10 mouse cellular contexts compared by ENCODE assay signal in genomic region chr11:50262020-50262419, GRCm38 (mm10). TPM values are rescaled to one million over a fixed set of nuclear protein-coding genes. Genes with fewer than 3 reads are reported as not detected.
A peak's percentile ranks its signal among the peaks of the same experiment; 100 is the strongest.
DNase-seq lines count a peak whose midpoint lies in the region; ATAC-seq and TF ChIP-seq lines count a peak whose summit lies in the region.
"Had no signal": no experiment of that assay in that cellular context is flagged by ENCODE, and none has a peak within 500 bp of the region (broad histone marks: within the 10 kb centered on the region; RNA-seq: fewer than 3 reads in every experiment).

No protein-coding gene starts in this region.

- no peaks in the 10 kb centered on the region for H3K4me1 ChIP-seq in forebrain, postnatal 0 days (ENCODE audit: insufficient read depth)
- H3K4me1 ChIP-seq in forebrain, embryonic 16.5 days (replicated peaks; ENCODE audit: control insufficient read depth, insufficient read depth, low read length): no peaks in the 10 kb centered on the region
- H3K4me1 ChIP-seq in lung, adult 2 months (ENCODE audit: control insufficient read depth, insufficient read depth, low read length): no peaks in the 10 kb centered on the region
- H3K4me1 ChIP-seq in small intestine, adult 2 months (ENCODE audit: control insufficient read depth, insufficient read depth, insufficient read length, low read length): no peaks in the 10 kb centered on the region; the same call in 1 of the 2 replicates
- H3K4me1 ChIP-seq in limb, embryonic 10.5 days: no peaks in the 10 kb centered on the region
- H3K4me1 ChIP-seq: embryonic facial prominence, embryonic 12.5 days; midbrain, embryonic 13.5 days had no signal

- H3K9ac ChIP-seq in forebrain, postnatal 0 days: no peak overlapping the region
- H3K9ac ChIP-seq in forebrain, embryonic 16.5 days (replicated peaks; ENCODE audit: low read depth, low read length): no peak overlapping the region
- H3K9ac ChIP-seq: embryonic facial prominence, embryonic 12.5 days; midbrain, embryonic 13.5 days had no signal

- H3K27ac ChIP-seq in forebrain, postnatal 0 days (ENCODE audit: low read depth, low read length): no peak overlapping the region
- H3K27ac ChIP-seq in forebrain, embryonic 16.5 days (ENCODE audit: low read length): no peak overlapping the region
- H3K27ac ChIP-seq in small intestine, adult 2 months (ENCODE audit: insufficient read depth, low read depth, low read length): no peak overlapping the region
- no peak overlapping the region for H3K27ac ChIP-seq in limb, embryonic 10.5 days
- H3K27ac ChIP-seq: embryonic facial prominence, embryonic 12.5 days; midbrain, embryonic 13.5 days had no signal

- TF ChIP-seq CTCF in forebrain, postnatal 0 days (IDR thresholded peaks at IDR 0.05; ENCODE audit: low read depth): peak; percentile 23; the same call in 1 of the 2 replicates
- TF ChIP-seq CTCF in lung, adult 2 months (IDR thresholded peaks at IDR 0.05; ENCODE audit: insufficient read depth, low read length): peak; percentile 62
- TF ChIP-seq CTCF in small intestine, adult 2 months (IDR thresholded peaks at IDR 0.05; ENCODE audit: extremely low read depth, insufficient read length, insufficient replicate concordance, low read depth, low read length): peak; percentile 33; the same call in 1 of the 2 replicates

- WGBS in forebrain, postnatal 0 days: 96% methylated on average over 4 of the region's 4 CpGs
- WGBS in forebrain, embryonic 16.5 days: 95% methylated on average over 4 of the region's 4 CpGs
- 68% methylated on average over 4 of the region's 4 CpGs for WGBS in lung, adult 2 months
- 62% methylated on average over 4 of the region's 4 CpGs for WGBS in small intestine, adult 2 months
- 97% methylated on average over 4 of the region's 4 CpGs for WGBS in limb, embryonic 10.5 days

- no peak for ATAC-seq in forebrain, postnatal 0 days
- ATAC-seq in forebrain, embryonic 16.5 days: no peak
- ATAC-seq: midbrain, embryonic 13.5 days had no signal

- H3K9me3 ChIP-seq in forebrain, postnatal 0 days (ENCODE audit: low read length): no peaks in the 10 kb centered on the region
- no peaks in the 10 kb centered on the region for H3K9me3 ChIP-seq in forebrain, embryonic 16.5 days (ENCODE audit: control insufficient read depth, low read length)
- no peaks in the 10 kb centered on the region for H3K9me3 ChIP-seq in limb, embryonic 10.5 days (replicated peaks)
- H3K9me3 ChIP-seq: embryonic facial prominence, embryonic 12.5 days; midbrain, embryonic 13.5 days had no signal

- H3K27me3 ChIP-seq in forebrain, postnatal 0 days (ENCODE audit: insufficient read depth, low read length): no peaks in the 10 kb centered on the region
- no peaks in the 10 kb centered on the region for H3K27me3 ChIP-seq in forebrain, embryonic 16.5 days (replicated peaks; ENCODE audit: control insufficient read depth, insufficient read depth, low read length)
- no peaks in the 10 kb centered on the region for H3K27me3 ChIP-seq in small intestine, adult 2 months (ENCODE audit: control insufficient read depth, insufficient read depth, low read length)
- no peaks in the 10 kb centered on the region for H3K27me3 ChIP-seq in limb, embryonic 10.5 days (ENCODE audit: low read depth, poor library complexity, severe bottlenecking)
- H3K27me3 ChIP-seq: embryonic facial prominence, embryonic 12.5 days; midbrain, embryonic 13.5 days had no signal

- no peak overlapping the region for H3K4me2 ChIP-seq in forebrain, postnatal 0 days (ENCODE audit: low read depth)
- H3K4me2 ChIP-seq in forebrain, embryonic 16.5 days (ENCODE audit: low read length): no peak overlapping the region
- H3K4me2 ChIP-seq: embryonic facial prominence, embryonic 12.5 days; midbrain, embryonic 13.5 days had no signal

- no peak for TF ChIP-seq POLR2A in lung, adult 2 months (IDR thresholded peaks at IDR 0.05; ENCODE audit: borderline replicate concordance, extremely low read depth, low read depth, low read length)
- TF ChIP-seq POLR2A in small intestine, adult 2 months (IDR thresholded peaks at IDR 0.05; ENCODE audit: low read depth, low read length): no peak

- no peak overlapping the region for H3K4me3 ChIP-seq in forebrain, postnatal 0 days (ENCODE audit: low read depth, low read length)
- H3K4me3 ChIP-seq in forebrain, embryonic 16.5 days (replicated peaks; ENCODE audit: low read length): no peak overlapping the region
- H3K4me3 ChIP-seq in lung, adult 2 months (replicated peaks; ENCODE audit: extremely low read depth, low read depth, low read length): no peak overlapping the region
- H3K4me3 ChIP-seq in small intestine, adult 2 months (ENCODE audit: low read depth, low read length): no peak overlapping the region
- H3K4me3 ChIP-seq in limb, embryonic 10.5 days: no peak overlapping the region
- H3K4me3 ChIP-seq: embryonic facial prominence, embryonic 12.5 days; midbrain, embryonic 13.5 days had no signal

- H3K36me3 ChIP-seq in forebrain, postnatal 0 days (ENCODE audit: insufficient read depth): peaks cover 90% of the 10 kb centered on the region
- peaks cover 29% of the 10 kb centered on the region for H3K36me3 ChIP-seq in forebrain, embryonic 16.5 days (ENCODE audit: control insufficient read depth, insufficient read depth)
- peaks cover 58% of the 10 kb centered on the region for H3K36me3 ChIP-seq in small intestine, adult 2 months (ENCODE audit: control insufficient read depth, insufficient read depth, low read length)
- peaks cover 99% of the 10 kb centered on the region for H3K36me3 ChIP-seq in limb, embryonic 10.5 days

- no peak for DNase-seq in forebrain, postnatal 0 days
- DNase-seq in lung, adult 2 months: no peak
- no peak for DNase-seq in lung, postnatal 25 days (ENCODE audit: low spot score)
- peak; percentile 72 for DNase-seq in kidney, adult 9 months
- no peak for DNase-seq in limb, embryonic 10.5 days (ENCODE audit: low spot score)
- no peak for DNase-seq in layer of hippocampus, postnatal 25 days (ENCODE audit: extremely low spot score in 1 of 2, low spot score in 1 of 2)

RNA-seq across cellular contexts. Expression of gene Ltc4s, which starts 23.6 kb away (rescaled TPM):
- total RNA-seq in forebrain, postnatal 0 days (2014; rRNA removed): 1.5 and 6.1 TPM in 2 replicates
- polyA plus RNA-seq in forebrain, postnatal 0 days (2015; fragmentation: Nextera tagmentation; extraction: Ambion mirVana): 6.1 TPM in 2 replicates
- 1.6 TPM in 2 replicates for polyA plus RNA-seq in forebrain, embryonic 16.5 days (2015; fragmentation: Nextera tagmentation; extraction: Ambion mirVana)
- polyA plus RNA-seq in lung, adult 2 months (2012; rRNA removed): 106 and 119 TPM in 2 replicates
- polyA plus RNA-seq in small intestine, adult 2 months (2012; rRNA removed): 44.3 and 51.3 TPM in 2 replicates
- polyA plus RNA-seq in limb, embryonic 10.5 days (2016; fragmentation: Nextera tagmentation; extraction: Ambion mirVana): 0.55 and 0.90 TPM in 2 replicates
- 10 to 100 TPM in 1 of 2 experiments, 1 to 10 TPM in 1; 8.8 to 11.2 TPM for total RNA-seq in layer of hippocampus, postnatal 25 days (2021)

RNA-seq across cellular contexts. Expression of gene Maml1, which starts 30.1 kb away (rescaled TPM):
- 8.2 and 10.8 TPM in 2 replicates for total RNA-seq in forebrain, postnatal 0 days (2014; rRNA removed)
- 1.5 and 1.6 TPM in 2 replicates for polyA plus RNA-seq in forebrain, postnatal 0 days (2015; fragmentation: Nextera tagmentation; extraction: Ambion mirVana)
- 3.9 and 4.3 TPM in 2 replicates for polyA plus RNA-seq in forebrain, embryonic 16.5 days (2015; fragmentation: Nextera tagmentation; extraction: Ambion mirVana)
- 19.5 and 22.5 TPM in 2 replicates for polyA plus RNA-seq in lung, adult 2 months (2012; rRNA removed)
- polyA plus RNA-seq in small intestine, adult 2 months (2012; rRNA removed): 7.5 and 12.6 TPM in 2 replicates
- 7.3 and 7.7 TPM in 2 replicates for polyA plus RNA-seq in limb, embryonic 10.5 days (2016; fragmentation: Nextera tagmentation; extraction: Ambion mirVana)
- total RNA-seq in layer of hippocampus, postnatal 25 days (2021): 10 to 100 TPM; 10.4 to 11.6 TPM

RNA-seq across cellular contexts. Expression of gene Mgat4b, which starts 51.3 kb away (rescaled TPM):
- total RNA-seq in forebrain, postnatal 0 days (2014; rRNA removed): 106 and 107 TPM in 2 replicates
- polyA plus RNA-seq in forebrain, postnatal 0 days (2015; fragmentation: Nextera tagmentation; extraction: Ambion mirVana): 75.4 and 91.8 TPM in 2 replicates
- 30.6 and 33.5 TPM in 2 replicates for polyA plus RNA-seq in forebrain, embryonic 16.5 days (2015; fragmentation: Nextera tagmentation; extraction: Ambion mirVana)
- 77.4 and 91.7 TPM in 2 replicates for polyA plus RNA-seq in lung, adult 2 months (2012; rRNA removed)
- 116 and 171 TPM in 2 replicates for polyA plus RNA-seq in small intestine, adult 2 months (2012; rRNA removed)
- 27.7 and 28.6 TPM in 2 replicates for polyA plus RNA-seq in limb, embryonic 10.5 days (2016; fragmentation: Nextera tagmentation; extraction: Ambion mirVana)
- 100 to 1,000 TPM; 108 to 113 TPM for total RNA-seq in layer of hippocampus, postnatal 25 days (2021)

RNA-seq across cellular contexts. Expression of gene Sqstm1, which starts 51.4 kb away (rescaled TPM):
- total RNA-seq in forebrain, postnatal 0 days (2014; rRNA removed): 303 and 330 TPM in 2 replicates
- 413 and 423 TPM in 2 replicates for polyA plus RNA-seq in forebrain, postnatal 0 days (2015; fragmentation: Nextera tagmentation; extraction: Ambion mirVana)
- 305 and 322 TPM in 2 replicates for polyA plus RNA-seq in forebrain, embryonic 16.5 days (2015; fragmentation: Nextera tagmentation; extraction: Ambion mirVana)
- polyA plus RNA-seq in lung, adult 2 months (2012; rRNA removed): 249 and 251 TPM in 2 replicates
- polyA plus RNA-seq in small intestine, adult 2 months (2012; rRNA removed): 89.1 and 171 TPM in 2 replicates
- polyA plus RNA-seq in limb, embryonic 10.5 days (2016; fragmentation: Nextera tagmentation; extraction: Ambion mirVana): 111 and 137 TPM in 2 replicates
- 100 to 1,000 TPM; 421 to 453 TPM for total RNA-seq in layer of hippocampus, postnatal 25 days (2021)
